Mouse (Mus musculus) heart, embryonic 16.5 days (tissue): ENCODE data around the gene Plin1. TPM values are rescaled to one million over a fixed set of nuclear protein-coding genes. Genes with fewer than 3 reads are reported as not detected.

ENCODE experiments used
- ATAC-seq: fragments of 200-750 bp; cut with Nextera tagmentation; replicated peaks from 2 replicates; pipeline ENCODE4 v1.8.0; 2017; ENCODE audit warnings: moderate number of reproducible peaks; ENCODE audit not compliant: insufficient read depth, low FRiP score; ENCODE audit errors: extremely low read depth
- H3K27ac ChIP-seq: fragments of 300-500 bp; sonication (generic); 2 replicates; pipeline ENCODE4 v1.5.1; 2014; ENCODE audit warnings: mild to moderate bottlenecking, low read length, control low read depth, moderate library complexity
- H3K27me3 ChIP-seq: fragments of 300-500 bp; sonication (generic); 2 replicates; pipeline ENCODE4 v1.6.1; 2014; ENCODE audit warnings: low read length, mixed read lengths; ENCODE audit not compliant: control insufficient read depth, insufficient read depth
- H3K36me3 ChIP-seq: fragments of 300-500 bp; sonication (generic); 2 replicates; pipeline ENCODE4 v1.6.1; 2014; ENCODE audit not compliant: control insufficient read depth, insufficient read depth
- H3K4me1 ChIP-seq: fragments of 300-500 bp; sonication (generic); 2 replicates; pipeline ENCODE4 v1.6.1; 2014; ENCODE audit warnings: low read length, mixed read lengths; ENCODE audit not compliant: control insufficient read depth, insufficient read depth
- H3K4me2 ChIP-seq: fragments of 300-500 bp; sonication (generic); 2 replicates; pipeline ENCODE4 v1.6.1; 2014; ENCODE audit warnings: low read depth, mild to moderate bottlenecking, control low read depth, low read length
- H3K4me3 ChIP-seq: fragments of 300-500 bp; sonication (generic); 2 replicates; pipeline ENCODE4 v1.5.1; 2014; ENCODE audit warnings: mild to moderate bottlenecking, control low read depth, low read length
- H3K9ac ChIP-seq: fragments of 300-500 bp; sonication (generic); 2 replicates; pipeline ENCODE4 v1.6.1; 2014; ENCODE audit warnings: low read length, control low read depth
- H3K9me3 ChIP-seq: fragments of 300-500 bp; sonication (generic); replicated peaks from 2 replicates; pipeline ENCODE4 v1.6.1; 2016; ENCODE audit warnings: low read length; ENCODE audit not compliant: control insufficient read depth
- whole genome bisulfite sequencing: fragments of 180-500 bp; shearing (Covaris S2); extraction: QIAGEN DNeasy Blood & Tissue Kit; methylation state at CpG from one replicate; pipeline ENCODE4 v1.1.7; 2014; 5-methylcytosine and 5-hydroxymethylcytosine counted together
- polyA plus RNA-seq: library from polyadenylated mRNA; unstranded; fragments of >200 nt; fragmentation: Nextera tagmentation; extraction: Ambion mirVana; gene quantifications from 2 replicates; pipeline ENCODE4 v1.2.1, GENCODE M21; 2015

Plin1 gene
- polyA plus RNA-seq, result not detected in 2 replicates

DNA sequence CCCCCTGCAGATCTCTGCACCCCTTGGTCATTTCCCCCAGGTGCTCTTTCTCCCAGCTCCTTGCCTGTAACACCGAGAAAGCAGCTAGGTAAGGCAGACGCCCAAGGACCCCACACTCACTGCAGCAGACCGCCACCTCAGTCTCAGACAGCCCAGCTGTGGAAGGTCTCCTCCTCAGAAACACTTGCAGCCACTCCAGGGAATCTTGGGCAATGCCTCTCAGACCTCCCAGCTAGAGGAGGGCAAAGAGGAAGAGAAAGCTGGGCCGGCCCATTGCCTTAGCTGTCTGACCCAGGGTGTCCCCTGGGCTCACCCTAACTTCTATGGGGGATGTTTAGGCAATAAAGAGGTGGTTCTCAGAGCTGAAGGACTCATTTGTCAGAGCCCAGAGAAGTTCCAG lies at the start of gene Plin1:
Gene Plin1 (minus strand): TSS at position 282 of the 400 bp plus-strand sequence.
- H3K4me3 ChIP-seq, result no peak within 1 kb of the TSS
- H3K4me1 ChIP-seq, result no peaks in the 10 kb centered on the region
- no peak for ATAC-seq
- no peaks in the 10 kb centered on the region for H3K36me3 ChIP-seq
- no peaks in the 10 kb centered on the region for H3K9me3 ChIP-seq
- H3K27ac ChIP-seq, result no peak within 1 kb of the TSS
- no peak within 1 kb of the TSS for H3K9ac ChIP-seq
- H3K4me2 ChIP-seq, result no peak within 1 kb of the TSS
- no peaks in the 10 kb centered on the region for H3K27me3 ChIP-seq
- WGBS, result 58% methylated on average over 4 of the region's 4 CpGs

DNA sequence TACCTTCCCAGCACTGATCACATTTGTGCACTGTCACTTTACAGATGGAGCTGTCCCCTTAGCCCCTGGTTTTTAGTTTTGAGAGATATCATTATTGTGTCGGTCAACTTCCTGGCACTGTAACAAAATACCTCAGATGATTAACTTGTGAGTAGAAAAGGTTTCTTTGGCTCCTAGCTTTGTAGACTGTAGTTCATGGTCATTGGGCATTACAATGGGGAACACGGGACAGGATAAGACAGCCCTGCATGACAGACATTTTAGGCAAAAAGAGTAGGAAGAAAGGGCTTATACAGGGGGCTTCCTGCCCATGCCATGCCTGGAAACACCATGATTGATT lies 49.8 kb upstream of the Plin1 start:
- no peak for ATAC-seq
- peaks cover 5% of the 10 kb centered on the region for H3K4me1 ChIP-seq
- H3K4me2 ChIP-seq, result no peak overlapping the region
- no peak overlapping the region for H3K27ac ChIP-seq
- H3K9me3 ChIP-seq, result no peaks in the 10 kb centered on the region
- H3K27me3 ChIP-seq, result no peaks in the 10 kb centered on the region
- H3K4me3 ChIP-seq, result no peak overlapping the region
- WGBS, result 68% methylated on average over 2 of the region's 2 CpGs
- no peak overlapping the region for H3K9ac ChIP-seq
- no peaks in the 10 kb centered on the region for H3K36me3 ChIP-seq

DNA sequence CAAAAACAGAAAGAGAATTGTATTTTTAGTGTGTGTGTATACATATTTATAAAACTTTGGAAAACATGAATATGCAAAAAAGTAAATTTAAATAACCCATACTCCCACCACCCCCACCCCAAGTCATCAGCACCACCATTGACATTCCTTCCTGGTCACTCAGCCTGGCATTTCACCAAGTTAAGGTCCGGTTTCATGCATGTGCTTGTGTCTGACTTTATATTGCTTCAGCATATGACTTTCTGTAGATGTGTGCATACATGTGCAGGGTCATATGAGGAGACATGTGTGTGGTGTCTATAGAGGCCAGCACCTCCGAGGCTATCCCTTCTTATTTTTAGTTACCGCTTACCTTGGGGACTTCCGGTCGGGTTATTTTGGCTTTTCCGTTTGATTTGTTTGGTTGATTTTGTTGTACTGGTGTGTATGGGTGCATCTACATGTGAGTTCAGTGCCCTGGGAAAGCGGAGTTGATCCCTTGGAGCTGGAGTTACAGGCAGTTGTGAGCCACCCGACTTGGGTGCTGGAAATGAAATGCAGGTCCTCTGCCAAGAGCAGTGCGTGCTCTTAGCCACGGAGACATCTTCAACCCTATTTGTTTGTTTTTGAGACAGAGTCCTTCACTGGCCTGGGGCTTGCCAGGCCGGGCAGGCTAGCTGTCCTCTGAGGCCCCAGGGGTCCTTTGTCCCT lies 49.3 kb upstream of the Plin1 start:
- Histone ChIP-seq H3K36me3 (no peaks in the 10 kb centered on the region), H3K4me1 (peaks cover 5% of the 10 kb centered on the region), H3K9ac (no peak overlapping the region), H3K27ac (no peak overlapping the region), H3K9me3 (no peaks in the 10 kb centered on the region), H3K27me3 (no peaks in the 10 kb centered on the region), H3K4me2 (no peak overlapping the region), H3K4me3 (no peak overlapping the region)
- ATAC-seq, result no peak
- WGBS, result 79% methylated on average over 11 of the region's 11 CpGs

DNA sequence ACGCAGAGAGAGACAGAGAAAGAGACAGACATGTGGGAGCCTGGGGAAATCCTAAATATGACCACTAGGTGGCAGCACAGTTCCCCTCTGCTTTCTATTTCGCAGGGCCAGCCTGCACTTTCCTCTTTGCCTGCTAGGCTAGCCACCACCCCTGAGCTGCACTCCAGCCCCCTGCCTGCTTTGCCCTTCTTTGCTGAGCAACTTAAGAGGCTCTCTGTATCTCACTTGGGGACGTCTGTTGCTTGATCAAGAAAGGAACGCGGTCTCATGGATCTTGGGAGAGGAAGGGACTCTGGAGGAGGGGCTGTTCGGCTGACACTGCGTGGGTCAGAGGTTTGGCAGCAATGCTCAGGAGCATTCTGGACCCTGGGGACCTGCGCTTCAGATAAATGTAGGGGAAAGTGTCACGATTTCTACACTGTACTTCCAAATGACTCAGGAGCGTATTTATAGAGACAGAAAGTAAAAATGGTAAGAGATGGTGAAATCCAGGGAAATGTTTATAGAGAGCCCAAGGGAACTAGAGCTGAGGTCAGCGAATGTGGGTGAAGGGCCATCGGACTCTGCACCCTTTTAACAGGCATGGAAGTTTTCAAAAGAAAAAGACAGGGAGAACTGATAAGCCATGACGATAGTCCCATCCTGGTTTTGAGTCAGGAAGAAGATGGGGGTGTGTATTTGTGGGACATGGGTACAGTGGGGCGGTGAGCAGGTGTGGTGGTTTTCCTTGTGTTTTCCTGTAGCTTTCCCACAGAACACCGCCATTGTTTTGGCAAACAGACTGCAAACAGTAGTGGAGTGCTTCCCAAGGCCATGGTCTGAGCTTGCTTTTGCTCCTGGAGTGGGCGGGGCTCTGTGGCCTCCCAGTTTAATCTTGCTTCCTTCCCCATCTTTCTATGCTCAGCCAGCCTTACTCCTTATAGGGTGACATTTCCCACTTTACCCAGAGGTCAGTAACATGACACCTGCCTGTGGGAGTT lies 48.2 kb upstream of the Plin1 start:
- peak overlapping the region; percentile 55 for H3K9ac ChIP-seq
- H3K4me3 ChIP-seq, result peak overlapping the region; percentile 39
- no peaks in the 10 kb centered on the region for H3K9me3 ChIP-seq
- 23% methylated on average over 16 of the region's 16 CpGs for WGBS
- no peaks in the 10 kb centered on the region for H3K36me3 ChIP-seq
- H3K4me2 ChIP-seq, result peak overlapping the region; percentile 60
- no peak overlapping the region for H3K27ac ChIP-seq
- H3K27me3 ChIP-seq, result no peaks in the 10 kb centered on the region
- ATAC-seq, result peak; percentile 62
- peaks cover 5% of the 10 kb centered on the region for H3K4me1 ChIP-seq

DNA sequence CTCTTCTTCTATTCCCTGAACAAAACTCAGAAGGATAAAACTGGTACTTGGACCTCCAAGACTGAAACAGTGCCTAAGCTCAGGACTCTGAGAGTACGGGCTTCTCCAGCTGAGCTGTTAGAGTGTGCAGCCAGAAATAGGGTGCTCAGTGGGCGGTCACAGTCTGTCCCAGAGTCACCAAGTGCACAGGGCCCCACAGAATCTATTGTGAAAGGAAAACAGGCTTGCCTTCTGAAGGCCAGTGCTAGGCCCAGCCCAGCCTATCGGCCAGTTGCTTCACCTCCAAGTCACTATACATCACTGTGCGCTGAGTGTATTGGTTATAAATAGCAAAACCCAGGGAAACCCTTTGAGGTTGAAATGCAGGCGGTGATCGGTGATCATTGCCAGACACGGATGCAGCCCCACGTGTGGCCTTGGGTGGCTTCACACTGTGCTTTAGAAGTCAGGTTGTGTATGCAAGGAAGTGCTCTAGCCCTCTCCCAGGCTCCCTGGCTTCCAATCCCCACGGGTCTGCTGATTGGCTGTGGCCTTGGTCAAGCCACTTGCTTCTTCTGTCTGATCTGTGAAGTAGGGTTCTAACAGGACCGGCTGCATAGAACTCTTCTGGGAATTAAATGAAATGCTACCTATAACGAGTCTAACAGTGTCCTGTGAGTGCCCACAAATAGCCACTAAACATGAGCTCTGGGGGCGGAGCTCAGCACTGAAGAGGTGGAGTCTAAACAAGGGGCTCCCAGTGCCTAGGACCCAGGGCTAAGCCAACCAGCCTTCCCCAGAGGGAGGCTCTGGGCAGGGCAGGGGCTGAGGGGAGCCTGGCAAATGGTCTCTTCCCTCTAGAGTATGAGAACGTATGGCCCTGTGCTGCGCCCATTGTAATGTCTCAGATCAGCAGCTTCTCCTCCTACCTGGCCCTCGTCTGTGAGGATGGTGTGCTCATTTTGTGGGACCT lies 39.1 kb upstream of the Plin1 start:
- peak overlapping the region; percentile 63 for H3K27ac ChIP-seq
- H3K4me1 ChIP-seq, result peaks cover 9% of the 10 kb centered on the region
- H3K4me2 ChIP-seq, result peak overlapping the region; percentile 3; the same call in 1 of the 2 replicates
- peak overlapping the region; percentile 26; the same call in 1 of the 2 replicates for H3K9ac ChIP-seq
- H3K9me3 ChIP-seq, result no peaks in the 10 kb centered on the region
- H3K36me3 ChIP-seq, result no peaks in the 10 kb centered on the region
- WGBS, result 33% methylated on average over 15 of the region's 15 CpGs
- H3K4me3 ChIP-seq, result no peak overlapping the region
- H3K27me3 ChIP-seq, result no peaks in the 10 kb centered on the region
- ATAC-seq, result peak; percentile 76

DNA sequence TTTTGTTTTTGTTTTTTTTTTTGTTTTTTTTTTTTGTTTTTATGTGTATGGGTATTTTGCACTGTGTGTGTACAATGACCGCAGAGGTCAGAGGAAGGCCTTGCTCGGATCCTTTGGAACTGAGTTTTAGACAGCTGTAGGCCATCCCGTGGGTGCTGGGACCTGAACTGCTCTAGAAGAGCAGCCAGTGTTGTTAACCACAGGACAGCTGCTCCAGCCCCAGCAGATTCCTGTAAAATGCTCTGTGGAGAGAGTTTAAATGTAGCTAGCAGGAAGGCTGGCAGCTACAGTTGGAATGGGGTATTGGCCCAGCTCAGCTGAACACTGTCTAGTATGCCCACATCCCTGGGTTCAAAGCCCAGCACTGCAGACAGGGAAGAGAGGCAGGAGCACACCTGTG lies 37.0 kb upstream of the Plin1 start:
- Histone ChIP-seq H3K9me3 (no peaks in the 10 kb centered on the region), H3K4me1 (peaks cover 9% of the 10 kb centered on the region), H3K36me3 (no peaks in the 10 kb centered on the region), H3K4me3 (no peak overlapping the region), H3K27ac (no peak overlapping the region), H3K27me3 (no peaks in the 10 kb centered on the region), H3K4me2 (no peak overlapping the region), H3K9ac (no peak overlapping the region)
- 74% methylated on average over 3 of the region's 3 CpGs for WGBS
- no peak for ATAC-seq

DNA sequence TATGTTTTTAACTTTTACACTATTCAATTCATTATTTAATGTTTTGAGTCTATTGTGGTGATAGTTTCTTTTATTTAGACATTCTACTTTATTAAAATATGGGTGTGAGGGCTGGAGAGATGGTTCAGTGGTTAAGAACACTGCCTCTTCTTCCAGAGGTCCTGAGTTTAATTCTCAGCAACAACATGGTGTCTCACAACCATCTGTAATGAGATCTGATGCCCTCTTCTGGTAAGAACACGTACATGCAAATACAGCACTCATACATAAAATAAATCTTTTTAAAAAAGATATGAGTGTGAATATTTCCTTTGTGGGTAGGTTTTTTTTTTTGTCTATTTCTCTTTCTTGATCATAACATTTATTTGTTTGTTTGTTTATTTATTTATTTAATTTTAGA lies 33.3 kb upstream of the Plin1 start:
- Histone ChIP-seq H3K9ac (no peak overlapping the region), H3K4me2 (no peak overlapping the region), H3K27me3 (no peaks in the 10 kb centered on the region), H3K4me1 (no peaks in the 10 kb centered on the region), H3K4me3 (no peak overlapping the region), H3K9me3 (no peaks in the 10 kb centered on the region), H3K36me3 (no peaks in the 10 kb centered on the region), H3K27ac (no peak overlapping the region)
- WGBS, result 48% methylated on average over 1 of the region's 1 CpGs
- no peak for ATAC-seq

DNA sequence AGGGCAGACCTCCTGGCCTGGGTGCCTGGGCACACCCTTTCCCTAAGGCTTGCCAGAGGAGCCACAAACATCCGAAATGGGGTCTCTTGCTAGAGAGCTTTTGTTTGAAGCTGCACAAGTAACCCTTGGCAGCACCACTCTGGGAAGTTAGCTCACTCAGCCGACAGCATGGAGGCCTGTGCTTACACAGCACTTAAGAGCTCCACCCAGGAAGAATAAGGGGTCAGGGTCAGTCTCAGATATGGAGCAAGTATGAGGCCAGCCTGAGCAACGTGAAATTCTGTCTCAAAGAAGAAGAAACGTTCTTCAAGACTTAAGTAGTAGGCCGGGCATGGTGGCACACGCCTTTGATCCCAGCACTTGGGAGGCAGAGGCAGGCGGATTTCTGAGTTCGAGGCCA lies 29.4 kb upstream of the Plin1 start:
- WGBS, result 62% methylated on average over 8 of the region's 8 CpGs
- Histone ChIP-seq H3K36me3 (no peaks in the 10 kb centered on the region), H3K27ac (no peak overlapping the region), H3K9ac (no peak overlapping the region), H3K4me3 (no peak overlapping the region), H3K4me2 (no peak overlapping the region), H3K27me3 (no peaks in the 10 kb centered on the region), H3K4me1 (no peaks in the 10 kb centered on the region), H3K9me3 (no peaks in the 10 kb centered on the region)
- ATAC-seq, result no peak
